Mouse (Mus musculus) cerebellum, adult 18-20 months (tissue): ENCODE results near the gene Gdpd5.
"Not testable (repeated sequence)": the region's sequence is repeated elsewhere in the genome, so short reads cannot be mapped to it uniquely, and the experiment has no call there.

Source experiments
- DNase-seq, 2 experiments: peaks; one replicate each; pipeline ENCODE4 v3.0.0; 2021

The Gdpd5 gene

GRCm38 (mm10) chr7:99366716-99367115, 14.5 kb upstream of the Gdpd5 start:
- DNase-seq, result no peak

- not testable (repeated sequence) for DNase-seq
Observed at GRCm38 (mm10) chr7:99374325-99374724, 6.9 kb upstream of the Gdpd5 start.

GRCm38 (mm10) chr7:99375455-99375854, 5.8 kb upstream of the Gdpd5 start:
- peak; percentile 78 to 89 for DNase-seq

GRCm38 (mm10) chr7:99378870-99379269, 2.3 kb upstream of the Gdpd5 start:
- no peak for DNase-seq

GRCm38 (mm10) chr7:99380491-99381213, 562 bp upstream of the Gdpd5 start:
- peak; percentile 44 to 46 for DNase-seq

- peak; percentile 35 to 48 for DNase-seq
Observed at GRCm38 (mm10) chr7:99382088-99383000, 1.1 kb downstream of the Gdpd5 start.

GRCm38 (mm10) chr7:99383246-99383645, 2.0 kb downstream of the Gdpd5 start:
- DNase-seq, result peak; percentile 29 to 41

GRCm38 (mm10) chr7:99384101-99384611, 2.9 kb downstream of the Gdpd5 start:
- no peak for DNase-seq

GRCm38 (mm10) chr7:99386030-99386429, 4.8 kb downstream of the Gdpd5 start:
- peak; percentile 76 to 77 for DNase-seq

- DNase-seq, result peak; percentile 40 to 41
Observed at GRCm38 (mm10) chr7:99386811-99387210, 5.6 kb downstream of the Gdpd5 start.

GRCm38 (mm10) chr7:99387356-99387755, 6.1 kb downstream of the Gdpd5 start:
- peak; percentile 73 to 84 for DNase-seq

GRCm38 (mm10) chr7:99390559-99390958, 9.3 kb downstream of the Gdpd5 start:
- no peak for DNase-seq

GRCm38 (mm10) chr7:99392696-99393095, 11.5 kb downstream of the Gdpd5 start:
- DNase-seq, result peak in 1 of 2 experiments; percentile 30

GRCm38 (mm10) chr7:99393711-99394325, 12.6 kb downstream of the Gdpd5 start:
- peak; percentile 66 to 71 for DNase-seq

- no peak for DNase-seq
Observed at GRCm38 (mm10) chr7:99395385-99395784, 14.2 kb downstream of the Gdpd5 start.

GRCm38 (mm10) chr7:99395908-99396616, 14.8 kb downstream of the Gdpd5 start:
- peak; percentile 39 to 53 for DNase-seq

- DNase-seq, result peak; percentile 76 to 81
Observed at GRCm38 (mm10) chr7:99396994-99397659, 15.9 kb downstream of the Gdpd5 start.

GRCm38 (mm10) chr7:99401373-99401772, 20.2 kb downstream of the Gdpd5 start:
- no peak for DNase-seq

GRCm38 (mm10) chr7:99402477-99402876, 21.3 kb downstream of the Gdpd5 start:
- no peak for DNase-seq

GRCm38 (mm10) chr7:99403254-99403653, 22.0 kb downstream of the Gdpd5 start:
- DNase-seq, result no peak

GRCm38 (mm10) chr7:99404031-99404735, 23.0 kb downstream of the Gdpd5 start:
- DNase-seq, result no peak
